Mouse (Mus musculus) lung, adult 18-20 months (tissue): ENCODE data around the gene Megf11.

Experiments used
- DNase-seq, 2 experiments: peaks; one replicate each; pipeline ENCODE4 v3.0.0; 2022; ENCODE audit warnings: mixed read lengths in 2 of 2

Gene Megf11

DNA sequence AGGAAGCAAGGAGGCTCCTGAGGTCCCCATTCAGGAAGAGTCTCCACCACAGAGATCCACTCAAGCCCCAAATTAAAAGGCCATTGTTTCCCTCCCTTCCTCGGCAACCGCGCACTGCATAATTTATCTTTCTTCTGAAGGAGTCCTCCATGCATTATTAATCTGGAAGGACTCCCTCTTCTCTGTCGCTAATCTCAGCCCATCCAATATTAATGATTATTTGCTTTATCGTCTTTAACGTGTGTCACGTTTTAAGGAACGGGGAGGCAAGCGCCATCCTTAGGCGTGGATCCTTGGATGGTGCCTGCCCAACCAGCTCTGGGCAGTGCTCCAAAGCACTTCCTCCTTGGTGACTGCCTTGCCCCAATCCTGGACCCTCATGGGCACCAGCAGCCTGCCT, 269.3 kb downstream of the Megf11 start:
- DNase-seq, result no peak

DNA sequence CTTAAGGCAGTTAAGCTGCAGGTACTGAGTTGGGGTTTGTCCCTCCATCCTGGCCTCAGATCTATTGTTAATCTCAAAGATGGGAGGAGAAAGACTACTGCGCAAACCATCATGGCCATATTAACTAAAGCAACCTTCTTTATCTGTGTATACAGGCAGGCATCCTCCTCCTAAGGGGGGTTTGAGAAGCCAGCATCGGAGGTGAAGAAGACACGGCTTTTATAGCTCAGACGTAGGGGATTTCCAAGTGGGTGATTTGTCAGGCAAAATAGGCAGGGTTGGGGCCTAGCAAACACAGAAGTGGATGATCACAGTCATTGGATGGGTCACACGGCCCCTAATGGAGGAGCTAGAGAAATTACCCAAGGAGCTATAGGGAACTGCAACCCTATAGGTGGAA, 271.2 kb downstream of the Megf11 start:
- no peak for DNase-seq

DNA sequence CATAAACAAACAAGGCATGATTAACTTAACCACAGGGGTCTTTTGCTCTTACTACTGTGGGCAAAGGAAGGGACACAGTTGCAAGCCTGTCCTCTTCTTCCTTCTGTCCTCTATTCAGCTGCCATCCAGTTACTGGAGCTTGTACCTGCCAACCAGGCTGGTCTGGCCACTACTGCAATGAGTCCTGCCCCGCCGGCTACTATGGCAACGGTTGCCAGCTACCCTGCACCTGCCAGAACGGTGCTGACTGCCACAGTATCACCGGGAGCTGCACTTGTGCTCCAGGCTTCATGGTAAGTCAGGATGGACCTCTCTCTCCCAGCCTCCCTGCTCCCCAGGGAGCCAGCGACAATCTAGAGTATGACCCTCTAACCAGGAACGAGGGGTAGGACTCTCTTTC, 274.8 kb downstream of the Megf11 start:
- DNase-seq, result no peak

DNA sequence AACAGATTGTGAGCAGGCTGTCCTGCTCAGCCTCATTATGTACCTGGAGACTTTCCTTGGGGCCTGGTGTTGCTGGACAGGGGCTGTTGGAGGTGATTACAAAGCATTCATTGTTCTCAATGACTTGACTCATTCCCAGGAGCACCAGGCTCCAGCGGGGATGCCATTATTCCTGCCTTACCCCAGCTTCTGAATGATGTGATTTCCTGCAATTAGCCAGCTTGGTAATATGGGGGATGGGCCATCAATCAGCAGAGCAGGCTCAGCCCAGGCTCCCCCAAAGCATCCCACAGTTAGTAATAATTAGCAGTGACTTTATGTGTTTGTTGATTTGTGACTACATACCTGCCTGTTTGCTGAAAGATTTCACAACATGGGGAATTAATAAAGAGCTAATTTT, 279.2 kb downstream of the Megf11 start:
- no peak for DNase-seq

- DNase-seq, result no peak
Observed at GRCm38 (mm10) chr9:64666549-64666948, 281.1 kb downstream of the Megf11 start.

GRCm38 (mm10) chr9:64667513-64667912, 282.1 kb downstream of the Megf11 start:
- DNase-seq, result no peak

DNA sequence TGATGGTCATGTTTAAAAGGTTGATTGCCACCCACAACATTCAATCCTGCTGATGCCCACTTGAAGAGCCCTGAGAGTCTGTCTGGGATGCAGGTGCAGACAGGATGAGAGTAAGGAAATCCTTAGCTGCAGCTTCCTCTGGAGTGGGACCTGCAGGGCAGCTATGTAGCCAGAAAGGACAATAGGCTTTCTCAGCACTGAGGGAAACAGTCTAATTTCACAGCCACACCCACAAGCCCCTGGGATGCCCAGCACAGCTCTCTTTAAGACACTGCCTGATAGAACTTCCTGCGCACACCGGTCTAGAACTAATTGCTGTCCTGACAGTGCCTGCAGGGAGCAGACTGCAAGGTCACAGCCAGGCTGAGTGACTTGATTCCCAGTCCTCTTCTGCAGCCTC, 282.6 kb downstream of the Megf11 start:
- no peak for DNase-seq

GRCm38 (mm10) chr9:64671341-64672319, 286.2 kb downstream of the Megf11 start:
- peak in 1 of 2 experiments; percentile 21 for DNase-seq

DNA sequence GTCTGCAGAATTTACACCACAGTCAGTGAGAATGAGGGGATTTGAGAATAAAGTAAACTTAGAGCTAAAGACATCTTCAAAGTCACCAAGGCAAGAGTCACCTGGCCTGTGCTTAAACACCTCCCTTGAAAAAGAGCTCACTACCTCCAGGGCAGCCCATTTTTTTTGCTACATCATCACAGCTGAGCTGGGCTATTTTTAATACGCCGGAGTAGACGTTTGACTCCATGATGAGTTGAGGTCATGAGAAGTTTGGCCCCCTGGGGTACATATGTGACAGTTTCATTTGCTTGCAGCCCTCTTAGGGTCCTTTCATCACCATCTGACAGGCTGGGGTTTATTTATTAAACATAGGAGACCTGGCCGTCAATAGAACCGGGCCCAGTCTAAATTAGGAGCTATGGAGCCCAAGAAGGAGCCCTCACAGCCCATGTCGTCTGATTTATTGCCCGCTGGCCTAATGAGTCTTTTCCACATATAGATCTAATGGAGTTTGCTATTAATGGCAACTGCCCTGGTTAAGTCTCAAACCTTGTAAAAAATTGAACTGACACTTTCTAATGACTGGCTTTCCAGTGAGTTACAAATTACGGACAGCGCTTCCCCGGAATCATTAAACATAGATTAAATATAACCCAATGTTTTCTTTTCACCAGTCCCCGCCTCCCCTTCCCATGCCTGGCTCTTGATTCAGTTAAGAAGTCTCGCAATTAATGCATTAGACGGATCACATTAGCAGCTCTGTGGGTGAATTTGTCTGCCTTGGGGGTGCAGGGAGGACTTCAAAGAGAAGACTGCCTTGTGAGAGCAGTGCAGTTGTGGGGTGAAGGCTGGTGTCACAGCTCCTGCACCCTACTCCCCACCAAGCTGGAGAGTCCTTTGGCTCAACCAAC, 301.9 kb downstream of the Megf11 start:
- no peak for DNase-seq

GRCm38 (mm10) chr9:64688015-64688394, 302.6 kb downstream of the Megf11 start:
- DNase-seq, result peak in 1 of 2 experiments; percentile 42

DNA sequence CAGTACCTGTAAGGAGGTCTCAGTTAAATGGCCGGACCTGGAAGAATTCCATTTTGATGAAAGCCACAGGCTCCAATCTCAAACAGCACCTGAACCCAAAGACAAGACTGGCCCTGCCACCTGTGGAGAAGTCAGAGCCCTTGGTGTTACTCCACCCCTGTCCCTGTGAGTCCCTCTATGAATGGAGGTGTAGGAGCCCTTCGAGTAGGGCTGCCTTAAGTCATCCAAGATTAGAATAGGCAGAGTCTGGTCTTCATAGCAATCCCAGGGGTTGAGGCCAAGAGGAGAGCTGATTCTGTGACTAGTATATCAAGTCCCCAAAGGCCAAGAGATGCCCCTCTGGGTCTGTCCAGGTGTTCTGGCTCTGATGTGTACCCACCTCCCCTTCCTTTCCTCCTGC, 305.3 kb downstream of the Megf11 start:
- DNase-seq, result no peak

- peak; percentile 12 to 26 for DNase-seq
Observed at GRCm38 (mm10) chr9:64691176-64691575, 305.8 kb downstream of the Megf11 start.

GRCm38 (mm10) chr9:64693094-64693493, 307.7 kb downstream of the Megf11 start:
- no peak for DNase-seq

DNA sequence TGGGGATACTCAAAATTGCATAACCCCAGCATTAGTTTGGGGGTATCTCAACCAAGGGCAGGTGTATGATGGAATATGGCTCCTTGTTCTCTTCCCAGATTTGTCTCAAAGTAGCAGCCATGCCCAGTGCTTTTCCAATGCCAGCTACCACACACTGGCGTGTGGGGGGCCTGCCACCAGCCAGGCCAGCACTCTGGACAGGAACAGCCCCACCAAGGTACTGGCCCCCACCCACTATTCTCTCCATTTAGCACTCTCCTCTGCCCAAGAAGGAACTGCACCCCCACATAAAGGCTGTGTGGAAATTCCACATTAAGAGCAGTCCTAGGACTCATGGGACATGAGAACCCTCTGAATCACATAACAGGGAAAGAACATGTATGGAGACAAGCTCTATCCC, 309.8 kb downstream of the Megf11 start:
- DNase-seq, result no peak

GRCm38 (mm10) chr9:64696404-64696803, 311.0 kb downstream of the Megf11 start:
- peak in 1 of 2 experiments; percentile 10 for DNase-seq

- no peak for DNase-seq
Observed at GRCm38 (mm10) chr9:64697006-64697405, 311.6 kb downstream of the Megf11 start.

DNA sequence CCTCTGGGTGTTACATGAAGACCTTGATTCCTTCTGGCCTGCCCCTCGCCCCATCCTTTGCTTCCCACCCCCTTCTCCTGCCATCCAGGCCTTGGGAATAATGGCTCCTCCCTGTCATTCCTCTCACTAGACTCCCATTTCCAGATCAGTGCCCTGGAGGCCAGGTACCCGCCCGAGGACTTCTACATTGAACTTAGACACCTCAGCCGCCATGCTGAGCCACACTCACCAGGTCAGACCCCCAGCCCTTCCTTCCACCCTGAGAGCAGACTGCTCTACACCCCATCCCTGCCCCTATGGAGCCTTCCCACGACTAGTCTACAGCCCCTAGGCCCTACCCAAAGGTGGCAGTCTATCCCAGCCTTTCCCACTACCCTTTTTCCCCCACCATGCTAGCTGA, 312.3 kb downstream of the Megf11 start:
- no peak for DNase-seq

- DNase-seq, result no peak
Observed at GRCm38 (mm10) chr9:64698586-64698985, 313.2 kb downstream of the Megf11 start.

GRCm38 (mm10) chr9:64700451-64701311, 315.3 kb downstream of the Megf11 start:
- DNase-seq, result no peak

- no peak for DNase-seq
Observed at GRCm38 (mm10) chr9:64701651-64702050, 316.2 kb downstream of the Megf11 start.

GRCm38 (mm10) chr9:64702391-64702790, 317.0 kb downstream of the Megf11 start:
- DNase-seq, result no peak

DNA sequence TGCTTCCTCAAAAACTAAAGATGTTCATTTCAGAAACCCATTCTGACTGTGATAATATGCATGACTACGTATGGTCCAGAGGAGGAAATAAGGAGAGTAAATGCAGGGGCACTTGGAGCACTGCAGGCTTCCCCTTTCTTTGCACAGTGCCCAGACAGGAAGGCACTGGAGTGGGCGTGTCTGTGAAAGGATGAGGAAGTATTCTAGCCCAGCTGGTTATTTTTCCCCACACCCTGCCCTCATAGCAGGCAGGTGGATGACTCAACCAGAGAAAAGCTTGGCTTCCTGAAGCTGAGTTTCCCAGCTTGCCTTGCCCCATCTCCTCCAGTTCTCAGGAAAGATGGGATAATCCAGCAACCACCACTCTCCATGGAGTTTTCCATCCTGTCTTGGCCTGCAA, 317.5 kb downstream of the Megf11 start:
- peak; percentile 72 to 76 for DNase-seq
